Mouse (Mus musculus): ENCODE measurements around the gene Pidd1.

Gene Pidd1

DNA sequence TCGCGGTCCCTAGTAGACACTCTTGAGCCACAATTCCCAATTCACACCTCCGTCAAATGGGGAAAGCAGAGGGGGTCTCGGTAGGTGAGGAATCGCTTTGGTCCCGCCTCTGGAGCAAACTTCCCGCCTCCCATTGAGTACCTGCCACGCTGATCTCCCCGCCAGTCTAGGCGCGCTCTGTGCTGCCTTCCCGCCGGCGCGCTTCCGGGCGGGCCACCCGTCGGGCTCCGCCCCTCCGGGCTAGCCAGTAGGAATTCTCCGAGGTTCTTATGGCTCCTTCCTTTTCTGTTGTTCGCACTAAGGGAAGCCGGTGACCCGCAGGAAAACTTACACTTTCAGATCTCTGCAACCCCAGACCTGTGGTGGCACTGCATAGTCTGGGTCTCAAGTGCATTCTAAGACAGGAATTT, at the start of gene Pidd1:
TSS of gene Pidd1 (minus strand) at position 198 of the 410 bp plus-strand sequence.
- DNase-seq (ENCODE audit: low spot score), result peak; percentile 46

DNA sequence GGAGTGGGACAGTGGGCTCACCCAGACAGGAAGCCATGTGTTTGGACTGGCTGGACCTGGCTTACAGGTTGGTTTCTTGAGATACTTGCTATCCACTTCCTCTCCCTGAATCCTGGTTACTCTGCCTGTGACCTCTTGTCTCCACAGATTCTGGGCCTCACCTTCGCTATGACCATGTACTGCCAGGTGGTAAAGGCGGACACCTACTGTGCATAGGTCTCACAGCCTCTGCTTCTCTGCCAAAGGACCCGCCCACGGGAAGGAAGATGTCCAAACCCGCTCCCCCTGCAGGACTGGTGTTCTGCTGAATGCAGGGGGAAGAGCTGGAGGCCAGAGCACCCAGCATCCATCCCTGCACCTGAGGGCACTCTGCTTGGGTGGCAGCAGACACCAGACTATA, 48.9 kb upstream of the Pidd1 start:
- DNase-seq (ENCODE audit: low spot score), result no peak

DNA sequence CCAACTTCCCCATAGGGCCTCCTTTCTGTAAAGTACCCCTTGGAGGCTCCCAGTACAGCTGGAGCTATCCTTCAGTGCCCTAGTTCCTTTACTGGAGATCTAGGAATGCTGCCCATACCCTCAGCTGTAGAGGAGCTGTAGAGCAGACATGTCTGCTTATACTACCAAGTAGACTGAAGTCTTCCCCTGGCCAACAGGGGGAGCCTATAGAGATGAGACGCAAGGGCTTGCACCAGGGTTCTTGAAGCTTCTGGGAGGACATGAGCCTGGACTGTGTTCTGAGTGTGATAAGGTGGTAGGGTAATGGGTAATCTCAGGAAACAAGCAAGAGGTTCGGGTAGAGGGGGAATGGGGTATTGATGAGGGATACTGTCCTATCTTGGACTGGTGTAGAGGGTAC, 47.3 kb upstream of the Pidd1 start:
- no peak for DNase-seq (ENCODE audit: low spot score)

DNA sequence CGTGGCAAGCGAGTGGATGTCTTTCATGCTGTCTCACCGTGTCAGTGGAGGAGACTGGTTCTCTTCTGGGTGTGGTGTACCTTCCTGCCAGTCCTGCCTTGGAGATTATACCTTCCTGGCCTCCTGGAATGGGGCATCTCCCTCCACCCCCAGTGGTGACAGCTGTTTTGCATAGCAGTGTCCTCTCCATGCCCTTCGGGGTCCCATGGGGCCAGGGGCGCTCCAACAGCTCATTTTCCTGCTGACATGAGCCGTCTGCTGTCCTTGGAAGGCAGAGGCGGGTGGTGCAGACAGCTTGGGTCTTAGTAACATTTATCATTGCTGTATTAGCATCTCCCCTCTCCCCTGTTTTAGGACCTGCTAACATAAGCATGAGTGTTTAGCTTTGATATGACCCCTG, 43.3 kb upstream of the Pidd1 start:
- no peak for DNase-seq (ENCODE audit: low spot score)

DNA sequence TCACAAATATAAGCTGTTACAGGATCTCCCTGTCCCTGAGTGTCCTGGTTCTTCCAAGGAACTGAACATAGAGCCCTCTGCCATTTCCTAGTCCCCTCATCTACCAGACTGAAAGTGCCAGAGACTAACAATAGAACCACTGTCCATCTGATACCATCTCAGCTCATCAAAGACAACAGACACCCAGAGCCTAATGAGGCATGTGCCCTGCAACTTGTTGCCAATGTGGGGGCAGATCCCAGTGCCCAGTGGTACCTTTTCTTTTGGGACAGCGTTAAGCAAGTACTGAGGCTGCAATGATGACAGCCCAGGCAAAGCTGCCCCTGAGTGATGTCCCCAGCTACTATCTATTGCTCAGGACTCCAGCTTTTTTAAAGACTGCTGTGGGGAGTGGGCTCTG, 42.4 kb upstream of the Pidd1 start:
- DNase-seq (ENCODE audit: low spot score), result no peak

DNA sequence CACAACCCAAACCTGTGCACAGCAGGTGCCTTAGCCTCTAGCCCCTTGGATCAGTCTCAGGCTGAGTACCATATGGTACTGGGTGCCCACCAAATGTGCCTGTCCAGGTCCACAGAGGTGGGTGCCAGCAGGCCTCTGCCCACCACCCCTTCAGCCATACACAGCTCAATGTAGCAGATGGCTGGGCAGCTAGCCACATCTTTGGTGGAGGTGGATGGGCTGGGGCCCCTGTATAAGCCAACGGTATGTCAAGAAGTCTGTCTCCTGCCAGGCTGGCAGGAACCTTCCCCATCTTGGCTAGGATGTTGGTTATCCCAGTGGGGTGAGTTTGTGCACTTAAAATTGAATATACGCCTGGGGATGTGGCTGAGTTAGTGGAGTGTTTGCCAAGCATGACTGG, 41.8 kb upstream of the Pidd1 start:
- no peak for DNase-seq (ENCODE audit: low spot score)

DNA sequence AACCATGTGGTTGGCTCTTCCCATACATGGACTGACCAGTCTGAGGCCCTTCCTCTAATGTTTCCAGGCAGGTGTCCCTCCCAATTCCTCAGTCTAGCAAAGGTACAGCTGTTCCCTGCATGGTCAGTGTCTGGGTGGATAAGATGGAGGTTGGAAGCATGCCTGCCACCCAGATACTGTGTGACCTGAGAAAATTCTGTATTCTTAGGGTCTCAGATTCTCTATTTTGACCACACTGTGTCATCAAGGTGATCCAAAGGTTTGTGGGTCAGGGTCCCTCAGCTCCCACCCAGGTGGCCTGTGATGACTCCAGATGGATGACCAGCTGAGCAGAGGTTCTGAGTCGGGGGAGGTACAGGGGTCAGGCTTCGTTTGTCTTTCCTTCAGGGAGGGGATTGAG, 41.4 kb upstream of the Pidd1 start:
- DNase-seq (ENCODE audit: low spot score), result no peak

DNA sequence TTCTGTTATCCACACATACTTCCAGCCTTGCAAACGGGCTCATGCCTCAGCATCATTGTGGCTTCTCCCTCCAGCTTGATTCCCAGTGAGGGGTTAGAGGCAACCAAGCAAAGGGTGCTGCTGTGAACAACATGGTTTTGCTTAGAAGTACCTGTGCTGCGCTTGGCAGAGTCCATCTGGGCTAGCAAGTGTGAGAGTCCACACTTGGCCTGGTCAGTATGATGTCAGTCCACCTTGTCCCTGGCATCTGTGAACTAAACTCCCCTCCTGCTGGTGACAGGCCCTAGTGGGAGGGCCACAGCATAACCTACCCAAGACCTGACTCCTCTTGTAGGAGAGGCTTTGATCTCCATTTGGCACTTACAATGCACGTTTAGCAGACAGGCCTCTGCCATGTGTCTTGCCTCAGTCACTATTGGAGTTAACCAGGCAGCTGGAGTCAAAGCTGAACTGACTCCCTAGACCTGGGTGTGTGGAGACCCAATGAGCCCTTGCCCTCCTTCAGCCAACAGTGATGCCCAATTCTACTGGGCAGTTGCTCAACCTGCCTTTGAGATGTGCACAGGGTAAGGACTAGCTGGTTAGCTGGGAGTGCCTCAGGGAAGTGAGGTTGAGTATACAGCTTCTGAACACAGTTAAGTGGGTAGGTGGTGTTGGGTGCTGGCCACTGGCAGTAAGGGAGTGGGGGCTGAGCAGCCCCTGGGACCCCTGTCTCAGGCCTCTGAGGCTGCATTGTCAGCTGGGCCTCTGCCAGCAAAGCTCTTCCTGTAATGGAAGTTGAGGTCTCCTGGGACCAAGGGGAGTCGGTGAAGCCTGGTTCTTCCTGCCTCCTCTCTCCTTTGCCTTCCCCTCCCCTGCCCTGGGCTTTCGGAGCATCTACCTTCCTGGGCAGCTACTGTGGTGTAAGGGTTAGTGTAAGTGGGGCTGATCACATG, 40.6 kb upstream of the Pidd1 start:
- DNase-seq (ENCODE audit: low spot score), result no peak

DNA sequence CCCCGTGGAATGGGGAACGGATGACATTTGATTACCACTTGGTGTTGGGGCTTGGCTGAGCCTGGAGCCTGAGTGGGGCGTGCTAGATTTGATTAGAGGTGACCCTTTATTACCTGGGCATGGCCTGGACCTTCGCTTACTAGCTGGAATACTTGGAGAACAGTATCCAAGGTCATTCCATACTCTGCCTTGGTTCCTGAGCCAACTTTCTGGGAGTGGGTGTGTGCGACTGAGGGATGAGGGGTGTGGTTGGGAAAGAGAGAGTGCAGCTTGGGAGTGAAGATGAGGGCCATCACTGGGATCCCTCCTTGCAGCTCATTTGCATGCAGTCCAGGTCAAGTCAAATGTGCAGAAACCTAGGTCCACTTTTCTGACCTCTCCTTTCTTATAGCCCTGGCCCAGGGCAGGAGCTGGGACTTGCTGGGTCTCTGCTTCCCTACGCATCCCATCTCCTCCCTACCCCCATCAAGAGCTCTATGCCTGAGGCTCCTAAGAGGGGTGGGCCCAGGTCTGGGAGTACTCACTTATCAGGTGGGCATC, 39.4 kb upstream of the Pidd1 start:
- no peak for DNase-seq (ENCODE audit: low spot score)

DNA sequence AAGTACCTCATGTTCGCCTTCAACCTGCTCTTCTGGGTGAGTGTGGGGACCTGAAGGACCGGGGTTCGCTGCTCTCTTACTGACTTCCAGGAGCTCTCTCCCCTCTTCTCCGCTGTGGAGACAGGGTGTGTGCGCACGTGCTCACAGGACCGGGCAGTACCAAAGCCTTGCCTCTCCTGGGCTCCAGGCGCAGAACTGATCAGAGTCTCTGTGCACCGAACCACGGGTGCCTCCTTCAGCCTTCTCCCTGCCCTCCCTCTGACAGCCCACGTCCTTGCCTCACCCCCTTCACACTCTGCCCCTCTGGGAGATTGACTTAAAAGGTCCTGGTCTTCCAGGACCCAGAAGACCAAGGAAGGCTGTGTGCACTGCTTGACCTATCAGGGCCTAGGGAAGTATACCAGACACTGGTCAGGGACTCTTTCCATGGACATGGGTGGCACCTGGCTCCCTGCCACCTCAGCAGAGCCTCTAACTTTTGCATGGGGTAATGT, 38.8 kb upstream of the Pidd1 start:
- no peak for DNase-seq (ENCODE audit: low spot score)

DNA sequence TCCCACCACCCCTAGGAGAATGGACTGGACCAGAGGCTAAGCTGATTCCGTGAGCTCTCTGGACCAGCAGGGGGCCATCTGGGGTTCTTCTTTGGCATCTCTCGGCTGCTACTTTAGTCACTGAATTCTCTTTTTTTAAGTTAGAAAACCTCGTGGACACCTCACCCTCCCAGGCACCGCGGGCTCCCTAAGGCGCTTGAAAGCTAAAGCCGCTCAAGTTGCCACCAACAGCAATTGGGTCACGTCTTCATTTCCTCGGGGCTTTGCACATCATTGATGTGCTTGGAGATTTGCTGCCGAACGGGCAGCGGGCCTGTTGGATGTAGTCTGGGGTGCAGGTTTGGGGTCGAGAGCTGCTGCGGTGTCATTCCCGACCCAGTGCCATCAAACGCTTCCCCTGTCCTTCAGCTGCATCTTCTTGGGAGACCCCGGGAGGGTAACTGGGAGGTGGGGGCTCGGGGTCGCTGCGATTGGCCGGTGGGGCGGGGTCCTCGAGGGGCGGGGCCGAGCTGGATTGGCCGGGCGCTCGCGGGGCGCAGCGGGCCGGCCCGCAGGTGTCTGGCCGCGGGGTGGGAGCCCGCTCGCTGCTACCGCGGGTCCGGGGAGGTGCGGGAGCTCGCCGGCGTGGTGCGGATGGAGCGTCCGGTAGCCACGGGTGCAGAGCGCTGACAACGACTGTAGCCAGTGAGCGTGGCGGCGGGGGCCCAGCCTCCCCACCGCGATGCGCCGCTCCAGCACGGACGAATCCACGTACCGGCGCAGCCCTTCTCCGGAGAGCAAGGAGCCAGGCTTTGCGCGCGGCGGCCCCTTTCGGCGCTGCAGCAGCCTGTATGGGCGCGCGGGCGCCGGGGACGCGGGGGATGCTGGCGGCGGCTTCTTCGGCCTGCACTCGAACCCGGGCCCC, 37.9 kb upstream of the Pidd1 start:
- DNase-seq (ENCODE audit: low spot score), result peak; percentile 52

DNA sequence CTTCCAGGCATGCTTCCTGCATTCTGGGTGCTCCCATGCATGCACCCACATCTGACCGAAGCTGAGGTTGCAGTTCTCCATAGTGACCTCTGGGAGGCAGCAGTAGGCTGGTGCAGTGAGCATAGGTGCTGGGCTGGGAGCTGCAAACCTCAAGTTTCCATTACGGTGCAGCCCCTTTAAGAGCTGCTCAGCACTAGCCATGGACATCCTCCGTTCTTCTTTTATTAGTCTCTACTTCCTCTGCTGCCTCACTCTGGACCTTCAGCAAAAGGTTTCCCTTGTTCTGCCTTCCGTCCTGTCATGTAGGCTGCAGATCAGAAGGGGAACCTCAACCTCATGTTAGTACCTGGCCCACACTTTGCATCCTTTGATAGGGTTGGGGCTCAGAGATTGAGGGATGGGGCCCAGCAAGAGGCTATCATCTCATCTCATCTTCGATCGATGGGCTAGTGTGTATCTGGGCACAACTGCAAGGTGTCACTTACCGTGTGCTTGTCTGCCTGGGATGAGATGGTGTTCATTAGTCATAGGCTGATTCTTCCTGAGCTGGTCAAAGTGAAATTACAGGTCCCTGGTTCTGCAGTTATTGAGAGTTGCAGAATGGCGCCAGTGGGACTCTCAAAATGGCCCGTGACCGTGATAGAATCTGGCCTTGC, 37.1 kb upstream of the Pidd1 start:
- peak; percentile 73 for DNase-seq (ENCODE audit: low spot score)

DNA sequence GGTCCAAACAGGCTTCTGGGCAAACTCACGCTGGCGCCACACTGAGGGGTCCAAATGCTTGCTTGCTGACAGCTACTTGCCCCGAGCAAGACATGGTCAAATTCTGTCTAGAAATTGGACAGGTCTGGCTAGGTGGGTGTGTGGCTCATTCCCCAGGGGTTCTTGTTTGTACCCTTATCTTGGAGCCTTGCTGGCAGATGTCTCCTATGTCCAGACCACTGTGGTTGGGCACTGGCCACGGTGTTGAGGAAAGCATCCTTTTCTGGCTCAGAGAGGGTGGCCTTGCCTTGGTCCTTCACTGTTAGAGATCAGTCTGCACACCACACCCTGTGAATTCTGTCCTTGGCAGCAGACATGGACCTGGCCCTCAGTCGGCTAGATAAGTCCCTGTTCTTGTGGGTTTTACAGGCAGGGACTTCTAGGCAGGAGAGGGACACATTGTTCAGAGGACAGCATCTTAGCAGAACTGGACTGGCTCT, 34.5 kb upstream of the Pidd1 start:
- no peak for DNase-seq (ENCODE audit: low spot score)

DNA sequence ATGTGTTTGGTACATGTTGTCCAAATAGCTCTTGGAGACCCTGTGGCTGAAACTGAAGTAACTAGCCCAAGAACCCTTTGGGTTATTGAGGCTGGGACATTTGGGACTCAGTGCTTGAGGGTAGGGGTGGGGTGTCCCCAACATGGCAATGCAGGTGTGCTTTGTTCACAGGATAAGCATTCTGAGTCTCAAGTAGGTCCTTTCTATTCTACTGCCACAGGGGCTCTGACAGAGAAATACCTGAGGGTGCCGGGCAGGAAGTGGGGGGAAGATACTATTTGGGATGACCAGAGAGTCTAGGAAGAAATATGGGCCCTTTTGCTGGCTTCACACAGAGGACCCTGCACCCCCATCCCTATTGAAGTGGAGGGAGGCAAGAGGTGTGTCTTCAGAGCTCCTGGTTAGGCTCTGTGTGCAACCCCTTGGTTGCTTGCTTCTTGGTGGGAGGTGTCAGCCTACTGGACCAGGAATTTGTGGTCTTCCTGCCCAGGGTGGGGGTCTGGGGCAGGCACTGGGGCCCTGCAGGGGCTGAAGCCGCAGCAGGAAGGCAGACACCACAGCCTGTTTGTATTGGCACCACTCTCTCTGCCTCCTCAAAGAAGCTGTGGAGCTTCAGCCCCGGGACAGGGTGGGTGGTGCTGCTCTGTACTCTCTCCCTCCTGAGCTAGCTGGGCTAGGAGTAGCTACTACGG, 33.9 kb upstream of the Pidd1 start:
- DNase-seq (ENCODE audit: low spot score), result no peak

DNA sequence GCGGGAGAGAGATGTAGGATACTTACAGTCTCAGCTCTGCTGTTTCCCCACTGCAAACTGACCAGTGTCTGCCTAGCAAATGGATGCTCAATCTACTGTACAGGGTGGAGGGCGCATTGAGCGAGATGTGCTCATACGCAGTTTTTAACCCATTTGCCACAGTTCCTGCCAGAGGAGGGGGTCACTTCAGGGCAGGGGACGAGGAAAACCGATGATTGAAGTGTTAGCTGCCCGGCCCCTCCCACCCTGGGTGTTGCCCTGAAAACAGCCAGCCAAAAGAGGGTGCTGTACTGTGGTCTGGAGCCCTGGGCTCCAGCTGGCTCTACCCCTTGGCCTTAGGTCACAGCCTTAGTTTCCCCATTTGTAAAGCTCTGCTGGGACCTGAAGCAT, 33.2 kb upstream of the Pidd1 start:
- DNase-seq (ENCODE audit: low spot score), result no peak

DNA sequence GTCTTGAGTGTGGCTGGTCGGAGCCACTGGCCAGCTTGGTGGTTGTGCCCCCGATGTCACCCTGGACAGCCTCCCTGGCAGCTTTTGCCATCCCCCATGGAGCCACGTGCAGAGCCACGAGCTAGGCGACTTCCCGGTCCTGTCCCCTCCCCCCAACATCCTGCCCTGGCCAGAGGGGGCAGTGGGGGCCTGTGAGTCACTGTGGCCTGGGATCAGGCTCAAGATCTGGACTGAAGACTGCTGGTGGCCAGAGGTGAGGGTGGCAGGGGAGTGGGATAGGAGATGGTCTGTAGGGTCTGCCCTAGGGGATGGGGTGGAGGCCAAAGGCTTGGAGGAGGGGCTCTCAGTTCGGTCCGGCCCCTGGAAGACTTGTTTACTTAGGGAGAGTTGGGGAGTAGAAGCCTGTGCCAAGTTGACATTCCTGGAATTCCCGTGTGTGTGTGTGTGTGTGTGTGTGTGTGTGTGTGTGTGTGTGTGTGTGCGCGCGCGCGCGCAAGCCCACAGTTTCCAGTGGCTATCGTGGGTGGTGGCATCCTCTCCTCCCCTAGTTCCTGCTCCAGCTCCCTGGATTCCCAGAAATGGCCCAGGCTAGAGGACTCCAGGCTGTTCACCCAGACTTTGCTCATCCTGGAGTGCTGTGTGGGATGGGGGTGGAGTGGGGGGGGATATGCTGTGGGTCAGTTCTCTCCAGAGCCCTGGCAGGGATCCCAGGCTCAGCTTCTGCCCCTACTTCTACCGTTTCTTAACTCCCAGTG, 32.6 kb upstream of the Pidd1 start:
- DNase-seq (ENCODE audit: low spot score), result peak; percentile 32

DNA sequence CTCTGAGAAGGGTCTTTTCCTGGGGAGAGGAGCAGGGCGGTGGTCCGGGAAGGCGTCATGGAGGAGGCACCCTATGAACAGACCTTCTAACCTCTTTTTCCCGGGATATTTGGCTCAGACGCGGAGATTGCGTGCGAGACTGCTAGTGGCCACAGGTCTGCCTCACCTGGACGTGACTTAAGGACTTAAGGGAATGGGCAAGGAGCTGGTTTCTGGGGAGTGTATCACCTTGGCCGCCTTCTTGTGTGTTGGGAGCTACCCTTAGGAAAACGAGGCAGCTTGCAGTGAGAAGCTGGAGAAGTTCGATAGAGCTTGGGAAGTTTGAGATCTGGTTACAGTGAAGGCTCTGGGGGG, 32.0 kb upstream of the Pidd1 start:
- no peak for DNase-seq (ENCODE audit: low spot score)

DNA sequence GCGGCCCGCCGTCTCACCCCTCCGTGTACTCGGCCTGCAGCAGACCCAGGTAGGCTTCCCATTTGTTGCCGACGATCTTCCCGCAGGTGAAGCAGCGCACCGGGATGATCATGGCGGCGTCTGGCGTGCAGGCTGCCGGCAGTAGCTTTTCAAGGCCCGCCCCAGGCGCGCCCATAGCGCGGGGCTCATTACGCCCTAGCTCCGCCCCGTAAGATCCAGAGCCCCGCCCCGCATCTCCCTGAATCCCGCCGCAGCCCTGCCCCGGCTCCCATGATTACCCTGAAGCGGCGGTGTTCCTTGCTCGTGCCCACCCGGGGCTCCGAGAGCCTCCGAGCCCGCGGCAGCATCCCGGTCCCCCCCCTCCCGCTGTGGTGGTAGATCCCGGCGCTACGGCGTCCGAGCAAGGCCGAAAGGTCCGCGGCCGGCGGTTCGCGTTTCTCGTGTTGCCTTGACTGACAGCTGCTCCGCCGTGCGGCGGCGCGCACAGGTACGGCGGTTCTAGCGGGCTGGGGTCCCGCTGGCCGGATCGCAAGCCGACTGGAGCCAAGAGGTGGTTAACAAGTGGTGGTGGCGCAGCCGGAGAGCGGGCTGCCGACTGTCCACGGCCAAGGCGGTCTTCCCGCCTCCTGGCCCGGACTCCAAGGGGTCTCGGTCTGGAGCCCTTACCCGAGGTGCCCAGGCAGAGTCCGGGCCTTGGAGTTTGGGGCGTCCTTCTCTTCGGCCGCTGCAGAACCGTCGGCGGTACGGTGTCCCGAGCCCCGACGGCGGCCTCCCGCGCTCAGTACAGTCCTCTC, 31.4 kb upstream of the Pidd1 start, which contains the start of the genes Polr2l and Tspan4:
TSS of gene Polr2l (minus strand) at position 122 of the 794 bp plus-strand sequence.
TSS of gene Tspan4 (plus strand) at position 230 of the 794 bp plus-strand sequence.
- DNase-seq (ENCODE audit: low spot score), result peak; percentile 83

DNA sequence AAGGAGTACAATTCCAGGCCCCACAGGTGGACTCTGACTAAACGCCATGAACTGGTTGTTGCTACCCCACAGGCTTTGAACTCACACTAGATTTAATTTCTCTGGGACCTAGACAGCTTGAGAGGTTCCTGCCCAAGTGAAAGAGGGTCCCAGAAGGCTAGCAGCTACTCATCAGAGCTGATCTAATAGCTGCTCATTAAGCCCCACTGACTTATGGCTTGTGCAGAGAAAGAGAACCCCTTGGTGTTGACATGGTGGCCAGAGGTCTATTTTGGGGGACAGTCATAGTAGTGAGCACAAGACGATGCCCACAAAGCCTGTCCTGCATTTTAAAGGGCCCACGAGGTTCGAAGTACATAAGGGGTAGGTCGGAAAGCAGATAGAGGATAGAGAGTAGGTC, 30.3 kb upstream of the Pidd1 start:
- DNase-seq (ENCODE audit: low spot score), result no peak

DNA sequence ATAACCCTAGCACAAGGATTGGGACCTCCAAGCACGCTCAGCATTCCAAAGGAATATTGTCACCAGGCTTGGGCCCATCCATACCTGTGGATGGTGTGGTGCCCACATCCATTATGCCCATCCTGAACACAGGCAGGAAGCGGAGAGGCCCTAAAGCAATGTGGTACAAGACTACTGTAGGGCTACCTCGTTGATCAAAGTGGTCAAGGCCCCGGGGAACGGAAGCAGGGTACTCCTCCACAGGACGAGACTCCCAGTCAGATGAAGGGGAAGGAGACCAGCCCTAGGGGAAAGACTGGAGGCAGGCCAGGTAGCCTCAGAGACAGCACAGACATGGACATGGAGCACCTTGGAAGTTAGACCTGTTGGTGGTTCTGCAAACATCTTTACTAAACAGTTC, 28.9 kb upstream of the Pidd1 start:
- DNase-seq (ENCODE audit: low spot score), result no peak

Data from T-cell, adult 2 months (primary cell).